Mouse (Mus musculus) CD4-positive, CD25-positive, alpha-beta regulatory T cell, adult 4 months (primary cell): Measurements from ENCODE around the gene Sell. TPM values are rescaled to one million over a fixed set of nuclear protein-coding genes. Genes with fewer than 3 reads are reported as not detected.
"Not testable (repeated sequence)": the region's sequence is repeated elsewhere in the genome, so short reads cannot be mapped to it uniquely, and the experiment has no call there.

Source experiments
- ATAC-seq: one replicate; pipeline ENCODE4 v1.8.0; 2017
- polyA plus RNA-seq, 2 experiments: library from polyadenylated mRNA; unstranded; fragments of 100-300 nt; shearing (Covaris generic); gene quantifications; one replicate each; pipeline ENCODE4 v1.2.1; 2017

The Sell gene
- polyA plus RNA-seq: 100 to 1,000 TPM; 554 to 560 TPM

DNA sequence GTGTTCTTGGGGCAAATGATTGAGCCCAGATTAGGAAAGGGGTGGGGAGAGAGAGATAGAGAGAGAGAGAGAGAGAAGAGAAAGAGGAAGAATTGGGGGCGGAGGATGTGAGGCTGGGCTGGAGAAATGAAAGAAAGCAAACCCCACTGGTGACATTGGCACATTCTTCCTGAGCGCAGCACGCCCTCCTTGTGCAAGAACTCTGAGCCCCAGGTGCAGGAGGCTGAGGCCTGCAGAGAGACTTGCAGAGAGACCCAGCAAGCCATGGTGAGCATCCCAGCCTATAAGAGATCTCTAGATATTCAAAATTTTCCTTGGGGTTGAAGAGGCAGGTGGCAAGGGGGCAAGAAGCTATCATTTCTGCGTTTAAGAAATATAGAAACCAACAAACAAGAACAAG, at the start of gene Sell:
Sell (plus strand) TSS at position 58 of the 400 bp plus-strand sequence.
- peak; percentile 59 for ATAC-seq

DNA sequence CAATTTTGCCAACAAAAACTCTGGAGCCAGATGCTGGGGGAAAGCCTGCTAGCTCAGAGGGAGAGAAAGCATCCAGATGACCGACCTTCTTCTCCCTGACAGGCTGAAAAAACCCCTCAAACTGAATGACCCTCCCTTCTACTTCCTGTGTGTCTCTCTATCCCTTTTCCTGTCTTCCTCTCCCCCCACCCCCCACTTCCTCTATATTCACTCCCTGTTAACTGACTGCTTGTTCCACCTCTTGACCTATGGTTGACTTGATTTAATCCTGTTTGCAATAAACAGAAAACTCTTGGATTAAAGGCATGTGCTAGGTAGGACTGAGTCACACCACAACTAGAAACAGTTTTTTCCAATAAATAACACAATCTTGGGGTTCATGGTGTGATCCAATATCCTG, 47.2 kb upstream of the Sell start:
- no peak for ATAC-seq

DNA sequence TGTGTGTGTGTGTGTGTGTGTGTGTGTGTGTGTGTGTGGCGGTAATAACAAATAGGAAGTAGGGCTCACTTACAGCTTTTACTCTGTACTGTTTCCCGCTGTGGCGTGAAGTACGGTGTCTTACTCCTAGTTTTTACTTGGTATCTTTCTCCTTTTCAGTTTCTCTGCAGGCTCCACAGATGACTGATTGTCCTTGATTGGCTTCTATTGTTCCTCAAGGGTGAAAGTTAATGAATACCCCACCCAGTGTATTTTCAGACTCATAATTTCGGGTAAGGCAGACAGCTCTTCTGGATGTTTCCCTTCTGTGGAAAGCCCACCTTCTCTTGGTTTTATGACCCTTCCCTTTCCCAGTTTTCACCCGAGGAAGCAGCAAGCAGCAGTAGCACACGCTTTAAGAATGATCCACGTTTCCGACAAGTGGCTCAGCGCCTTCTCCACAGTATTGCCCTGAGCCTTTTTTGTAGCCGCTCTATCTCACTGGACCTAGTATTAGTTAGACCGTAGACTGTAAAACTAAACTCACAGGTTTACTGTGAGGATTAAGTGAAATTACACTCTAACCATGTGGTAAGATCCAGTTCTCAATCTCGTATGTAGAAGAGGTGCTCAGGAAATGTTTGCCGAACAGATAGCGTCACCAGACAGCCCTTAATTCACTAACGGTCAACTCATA, 43.4 kb upstream of the Sell start:
- ATAC-seq: no peak

DNA sequence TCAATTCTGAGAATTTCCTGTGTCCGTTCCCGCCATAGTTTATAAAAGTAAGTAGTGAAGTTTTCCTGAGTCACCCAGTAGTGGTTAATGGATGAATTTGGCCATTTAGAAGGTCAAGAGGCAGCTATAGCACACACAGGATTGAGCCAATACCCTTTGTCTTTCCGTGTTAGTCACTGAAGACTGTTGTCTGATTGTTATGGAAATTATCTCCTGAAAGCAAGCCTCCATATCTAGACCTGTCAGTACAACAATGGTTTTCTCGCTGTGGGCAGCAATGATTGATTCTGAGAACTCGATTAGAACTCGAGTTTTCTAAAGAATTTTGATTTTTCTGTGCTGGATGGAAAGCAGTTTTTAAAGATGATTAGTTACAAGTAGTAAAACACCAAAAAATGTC, 42.0 kb upstream of the Sell start:
- no peak for ATAC-seq

DNA sequence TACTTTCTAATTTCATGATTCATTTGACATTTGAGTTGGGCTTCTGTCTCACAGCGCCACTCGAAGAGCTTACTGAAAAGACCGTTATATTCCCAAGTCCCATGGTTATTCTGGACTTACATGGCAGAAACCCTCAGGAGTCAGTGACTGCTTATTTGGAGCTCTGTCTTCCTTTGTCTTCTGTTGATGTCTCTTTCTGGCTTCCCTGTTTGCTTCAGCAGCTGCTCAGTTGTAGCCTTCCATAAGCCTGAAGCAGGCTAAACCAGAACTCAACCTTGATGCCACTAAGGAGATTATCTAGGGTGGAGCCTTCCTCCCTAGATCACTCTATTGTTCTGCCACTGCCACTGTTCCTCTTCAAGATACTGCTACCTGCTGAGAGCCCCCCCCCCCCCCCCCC, 41.0 kb upstream of the Sell start:
- ATAC-seq: not testable (repeated sequence)

DNA sequence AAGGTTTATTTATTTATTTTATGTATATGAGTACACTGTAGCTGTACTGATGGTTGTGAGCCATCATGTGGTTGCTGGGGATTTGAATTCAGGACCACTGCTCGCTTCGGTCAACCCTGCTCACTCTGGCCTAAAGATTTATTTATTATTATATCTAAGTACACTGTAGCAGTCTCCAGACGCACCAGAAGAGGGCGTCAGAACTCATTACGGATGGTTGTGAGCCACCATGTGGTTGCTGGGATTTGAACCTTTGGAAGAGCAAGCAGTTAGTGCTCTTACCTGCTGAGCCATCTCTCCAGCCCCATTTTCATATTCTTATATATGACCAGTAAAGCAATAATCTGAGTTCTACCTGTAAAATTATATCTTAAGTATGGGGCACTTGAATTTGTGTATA, 39.7 kb upstream of the Sell start:
- not testable (repeated sequence) for ATAC-seq

DNA sequence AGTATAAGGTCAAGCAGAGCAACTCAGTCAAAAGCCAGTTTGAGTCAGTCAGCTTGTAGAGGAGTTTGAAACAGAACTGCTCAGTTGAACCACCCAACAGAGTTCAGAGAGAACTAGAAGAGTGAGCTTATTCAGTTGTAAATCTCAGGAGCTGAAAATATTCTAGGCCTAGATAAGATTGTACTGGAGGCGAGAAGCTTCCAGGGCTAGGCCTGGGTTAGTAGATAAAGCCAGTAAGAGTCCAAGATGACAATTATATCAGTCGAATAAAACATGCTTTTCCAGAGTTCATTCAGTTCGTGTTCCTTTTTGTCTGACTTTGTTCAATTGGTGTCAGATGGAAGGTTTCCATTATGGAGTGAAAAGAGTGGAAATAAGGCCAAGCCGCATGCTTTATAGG, 36.1 kb upstream of the Sell start:
- ATAC-seq: no peak

DNA sequence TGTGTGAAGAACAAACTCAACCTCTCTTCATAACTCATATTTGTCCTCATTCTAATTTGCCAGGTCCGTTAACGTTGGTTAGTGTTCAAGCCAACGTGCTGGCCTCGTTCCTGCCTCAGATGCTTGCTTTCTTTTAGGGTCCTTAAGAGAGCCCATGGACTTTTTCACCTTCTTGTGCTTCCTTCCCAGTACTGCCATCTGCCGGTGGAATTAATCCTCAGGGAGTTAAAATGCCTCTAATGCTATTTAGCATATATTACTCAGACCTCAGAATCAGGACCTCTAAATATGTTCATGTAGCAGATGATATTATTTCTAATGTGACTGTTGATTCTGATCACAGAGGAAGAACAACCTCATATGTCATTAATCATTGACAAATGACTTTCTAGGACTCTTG, 34.4 kb upstream of the Sell start:
- no peak for ATAC-seq

DNA sequence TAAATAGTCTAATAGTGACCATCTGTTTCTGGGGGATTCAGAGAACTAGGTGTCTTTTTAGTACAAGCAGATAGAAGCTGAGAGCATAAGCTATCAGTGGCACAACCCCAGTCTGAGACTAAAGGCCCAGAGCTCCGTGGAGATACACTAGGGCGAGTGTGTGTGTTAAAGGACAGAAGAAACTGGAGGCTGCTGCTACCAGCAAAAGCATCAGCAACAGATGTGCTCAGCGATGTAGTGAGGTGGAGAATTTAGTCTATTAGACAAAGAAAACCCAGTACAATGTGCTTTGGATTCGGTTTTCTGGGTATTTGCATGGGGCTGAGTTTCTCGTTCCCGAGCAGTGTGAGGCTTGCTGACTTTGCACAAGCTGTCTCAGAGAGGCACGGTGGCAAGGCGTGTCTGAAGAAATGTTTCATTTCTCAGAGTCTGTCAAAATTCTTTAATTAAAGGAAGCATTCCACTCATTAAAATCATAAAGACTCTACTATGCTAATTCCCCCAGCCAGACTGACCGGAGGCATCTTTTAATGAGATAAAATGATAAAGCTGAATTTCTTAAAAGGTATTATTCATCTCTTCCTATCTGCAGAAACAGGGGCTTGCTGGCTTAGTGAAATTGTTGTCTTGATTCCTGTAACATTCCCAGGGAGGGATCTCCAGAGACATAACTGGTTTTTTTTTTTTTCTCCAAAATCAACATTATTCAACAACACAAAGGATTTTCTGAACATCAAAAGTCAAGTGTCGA, 21.2 kb upstream of the Sell start:
- no peak for ATAC-seq

DNA sequence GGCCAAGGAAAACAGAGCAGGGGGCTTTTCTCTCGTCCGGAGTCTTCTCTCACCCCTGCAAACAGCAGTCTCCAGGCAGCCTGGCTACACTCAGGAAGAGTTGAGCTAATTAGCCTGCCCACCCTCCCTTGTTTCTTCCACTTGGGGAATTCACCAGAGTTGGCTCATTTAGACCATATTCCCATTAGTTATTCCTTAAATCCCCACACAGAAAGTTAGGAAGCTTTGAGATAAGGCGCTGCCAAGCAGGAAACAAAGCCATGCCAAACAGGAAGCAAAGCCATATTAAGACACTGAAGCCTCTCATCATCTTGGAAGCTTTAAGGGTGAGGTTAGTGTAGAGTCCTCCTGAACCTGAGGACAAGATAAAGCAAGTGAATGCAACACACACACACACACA, 18.2 kb upstream of the Sell start:
- ATAC-seq: no peak

DNA sequence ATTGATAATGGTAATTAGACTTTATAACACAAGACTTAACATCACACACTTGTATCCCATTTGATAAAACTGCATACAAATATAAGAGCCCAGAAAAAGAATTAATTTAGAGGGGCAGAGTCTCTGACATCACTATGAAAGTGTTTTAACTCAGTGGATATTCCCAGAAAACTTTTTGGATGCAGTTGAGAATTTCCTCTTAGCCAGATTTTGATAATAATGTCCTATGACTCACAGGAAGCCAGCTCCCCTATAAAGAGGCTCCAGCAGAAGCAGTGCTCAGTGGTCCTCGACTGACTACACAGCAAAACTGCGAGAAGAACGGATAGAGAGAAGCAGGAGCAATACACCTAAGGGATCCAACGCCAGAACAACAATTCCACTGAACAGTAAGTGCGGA, 13.8 kb upstream of the Sell start, which contains the start of gene Sele:
Sele (plus strand) TSS at position 301 of the 400 bp plus-strand sequence.
- no peak for ATAC-seq

DNA sequence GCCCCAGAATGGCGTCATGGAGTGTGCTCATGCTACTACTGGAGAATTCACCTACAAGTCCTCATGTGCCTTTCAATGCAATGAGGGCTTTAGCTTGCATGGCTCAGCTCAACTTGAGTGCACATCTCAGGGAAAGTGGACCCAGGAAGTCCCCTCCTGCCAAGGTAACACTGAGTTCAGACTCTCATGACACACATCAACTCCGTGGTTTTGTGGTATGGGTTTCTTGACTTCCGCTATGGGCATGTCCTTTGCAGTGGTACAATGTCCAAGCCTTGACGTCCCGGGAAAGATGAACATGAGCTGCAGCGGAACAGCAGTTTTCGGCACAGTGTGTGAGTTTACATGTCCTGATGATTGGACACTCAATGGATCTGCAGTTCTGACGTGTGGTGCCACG, 8.2 kb upstream of the Sell start:
- ATAC-seq: no peak

DNA sequence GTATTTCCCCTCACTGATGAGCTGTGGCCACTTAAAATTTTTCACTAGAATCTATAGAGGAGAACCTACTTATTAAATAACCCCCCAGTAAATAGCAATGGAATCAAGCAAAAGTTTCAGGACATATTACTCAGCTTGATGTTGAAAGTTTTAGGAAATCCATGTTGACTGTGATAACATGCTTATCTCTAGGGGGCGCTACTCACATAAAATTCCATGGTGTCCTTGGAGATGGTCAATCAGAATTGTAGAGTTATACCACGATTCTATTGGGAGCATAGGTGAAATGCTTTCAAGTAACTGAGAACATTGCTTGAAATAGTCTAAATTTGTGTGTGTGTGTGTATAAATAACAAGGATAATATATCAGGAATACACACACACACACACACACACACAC, 7.0 kb upstream of the Sell start:
- no peak for ATAC-seq

DNA sequence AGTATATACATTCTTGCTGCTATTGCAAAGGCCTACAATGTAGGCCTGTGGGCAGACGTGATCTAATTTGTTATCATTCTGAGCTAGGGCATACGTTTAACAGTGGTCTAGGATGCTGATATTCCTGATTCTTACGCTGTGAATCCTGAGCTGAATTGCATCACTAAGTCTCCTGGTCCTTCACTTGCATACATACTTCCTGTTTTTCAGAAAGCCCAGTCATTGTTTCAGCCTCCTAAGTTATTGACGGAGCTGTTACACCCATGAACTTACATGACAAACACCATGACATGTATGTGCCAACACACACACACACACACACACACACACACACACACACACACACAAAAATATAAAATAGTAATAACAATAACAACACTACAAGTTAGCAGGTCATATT, 1.7 kb upstream of the Sell start:
- ATAC-seq: no peak

DNA sequence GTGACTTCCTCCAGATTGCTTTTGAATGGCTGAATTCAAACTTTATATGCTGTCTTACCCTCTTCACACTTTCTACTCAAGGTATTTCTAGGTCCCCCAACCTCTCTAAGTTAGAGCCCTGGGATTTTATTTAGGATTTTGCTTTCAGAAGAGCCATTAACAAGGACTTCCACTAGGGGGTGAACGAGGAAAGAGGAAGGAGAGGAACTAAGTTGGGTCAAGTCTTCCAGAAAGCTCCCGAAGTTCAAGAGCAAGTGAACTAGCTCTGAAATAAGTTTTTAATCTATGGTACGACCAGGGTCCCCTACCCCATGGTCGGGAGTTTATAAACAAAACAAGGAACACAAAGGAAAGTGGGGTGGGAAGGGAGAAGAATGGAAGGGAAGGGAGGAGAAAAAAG, 504 bp upstream of the Sell start:
- peak; percentile 25 for ATAC-seq

DNA sequence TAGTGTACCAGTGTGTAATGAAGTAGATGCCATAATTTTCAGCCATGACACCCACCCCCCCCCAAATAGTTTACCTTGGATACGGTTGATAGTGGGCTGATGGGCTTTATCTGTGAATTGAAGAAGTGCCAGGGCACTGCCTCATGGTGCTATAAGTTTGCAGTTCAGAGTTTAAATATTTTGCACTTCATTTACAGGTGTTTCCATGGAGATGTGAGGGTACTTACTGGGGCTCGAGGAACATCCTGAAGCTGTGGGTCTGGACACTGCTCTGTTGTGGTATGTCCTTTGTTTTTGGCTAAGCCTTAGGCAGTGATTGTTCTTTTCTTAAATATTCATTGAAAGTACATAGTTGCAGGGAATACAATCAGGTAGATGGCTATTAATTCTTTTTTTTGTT, 1.1 kb downstream of the Sell start:
- peak; percentile 8 for ATAC-seq

DNA sequence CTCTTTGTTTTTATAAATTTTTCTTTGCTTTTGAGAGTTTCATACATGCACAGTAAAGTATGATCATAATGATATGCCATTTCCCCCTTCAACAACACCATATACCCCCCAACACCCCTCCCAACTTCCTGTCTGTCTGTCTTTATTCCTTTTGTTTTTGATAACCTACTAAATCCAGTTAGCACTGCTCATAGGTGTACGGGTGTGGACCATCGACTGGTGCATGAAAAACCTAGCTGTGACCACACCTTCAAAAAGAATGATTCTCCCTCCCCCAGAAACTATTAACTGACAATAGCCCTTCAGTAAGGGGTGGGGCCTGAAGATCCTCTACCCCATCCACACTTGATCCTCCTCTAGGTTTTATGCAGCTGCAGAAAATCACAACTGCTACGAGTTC, 2.0 kb downstream of the Sell start:
- ATAC-seq: peak; percentile 67

DNA sequence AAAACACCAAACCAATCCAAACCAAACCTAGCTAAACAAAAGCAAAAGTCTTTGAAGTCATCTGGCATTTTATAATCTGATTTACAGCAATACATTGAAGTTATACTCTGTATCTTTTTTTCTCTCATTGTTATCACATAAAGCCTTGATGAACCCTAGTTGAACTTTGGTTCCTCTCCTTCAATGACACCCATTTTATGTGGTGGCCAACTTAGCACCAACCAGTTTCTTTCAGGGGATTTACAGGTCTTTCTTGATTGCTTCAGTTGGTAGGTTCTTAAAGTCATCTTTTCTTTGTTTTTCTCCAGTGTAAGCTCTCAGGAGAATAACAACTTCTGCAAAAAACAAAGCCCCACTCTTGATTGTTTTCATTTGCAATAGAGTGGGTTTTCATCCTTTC, 7.5 kb downstream of the Sell start:
- no peak for ATAC-seq

DNA sequence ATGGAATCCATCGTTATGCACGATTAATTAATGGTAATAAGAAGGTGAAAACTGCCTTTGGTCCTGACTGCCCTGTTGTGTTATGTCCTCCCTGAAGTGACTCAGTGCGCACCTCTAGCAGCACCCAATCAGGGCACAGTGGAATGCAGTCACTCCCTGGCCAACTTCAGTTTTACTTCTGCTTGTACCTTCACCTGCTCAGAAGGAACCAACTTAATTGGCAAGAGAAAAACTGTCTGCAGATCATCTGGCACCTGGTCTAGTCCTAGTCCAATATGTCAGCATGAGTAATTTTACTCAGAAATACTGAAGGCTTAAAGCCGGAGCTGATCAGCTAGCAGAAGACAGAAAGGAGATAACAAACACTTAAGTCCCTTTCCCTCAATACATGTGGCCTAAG, 8.7 kb downstream of the Sell start:
- ATAC-seq: no peak

DNA sequence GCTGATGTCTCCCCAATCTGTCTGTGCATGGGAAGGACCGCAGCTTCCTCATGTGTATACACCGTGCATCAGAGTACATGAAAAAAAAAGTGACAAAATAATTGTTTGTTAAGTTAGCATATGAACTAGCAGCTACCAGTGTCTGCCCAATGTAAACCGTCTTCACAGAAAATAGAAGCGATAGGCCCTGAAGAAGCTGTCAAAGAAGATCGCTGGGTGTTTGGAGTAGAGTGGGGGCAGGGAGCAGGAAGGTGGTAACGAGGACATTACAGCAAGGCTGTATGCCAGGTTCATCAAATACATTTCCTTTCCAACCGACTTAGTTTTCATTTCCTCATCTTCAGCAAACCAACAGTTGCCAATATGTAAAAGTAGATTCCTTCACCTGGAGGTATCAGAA, 9.3 kb downstream of the Sell start:
- ATAC-seq: peak; percentile 29

DNA sequence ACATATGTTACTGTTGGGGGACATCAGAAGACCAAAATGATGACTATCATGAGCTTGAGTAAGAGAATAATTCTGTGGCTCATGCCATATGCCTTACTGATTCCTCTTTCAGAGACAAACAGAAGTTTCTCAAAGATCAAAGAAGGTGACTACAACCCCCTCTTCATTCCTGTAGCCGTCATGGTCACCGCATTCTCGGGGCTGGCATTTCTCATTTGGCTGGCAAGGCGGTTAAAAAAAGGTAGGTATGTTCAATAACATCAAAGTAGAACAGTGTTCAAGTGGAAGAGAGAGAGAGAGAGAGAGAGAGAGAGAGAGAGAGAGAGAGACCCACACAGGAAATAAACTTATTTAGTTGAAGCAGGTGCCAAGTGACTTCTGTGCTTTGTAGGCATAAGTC, 10.2 kb downstream of the Sell start:
- peak; percentile 31 for ATAC-seq

DNA sequence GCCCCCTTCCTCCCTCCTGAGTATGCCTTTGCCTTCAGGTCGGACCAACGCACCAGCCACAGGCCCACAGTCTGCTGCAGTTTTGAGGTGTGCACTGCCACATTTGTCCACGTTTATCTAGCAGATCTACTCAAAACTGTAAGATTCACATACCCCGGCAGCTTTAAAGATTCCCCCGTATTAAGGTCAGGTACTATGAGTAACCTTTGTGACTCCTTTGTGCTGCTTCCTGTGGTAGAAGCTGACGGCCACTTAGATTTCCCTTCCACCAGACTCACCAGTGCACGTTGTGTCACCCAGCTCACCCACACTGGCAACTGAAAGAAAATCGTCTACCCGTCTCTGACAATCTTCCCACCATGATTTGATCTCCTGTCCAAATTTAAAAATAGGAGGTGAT, 11.3 kb downstream of the Sell start:
- ATAC-seq: peak; percentile 16

DNA sequence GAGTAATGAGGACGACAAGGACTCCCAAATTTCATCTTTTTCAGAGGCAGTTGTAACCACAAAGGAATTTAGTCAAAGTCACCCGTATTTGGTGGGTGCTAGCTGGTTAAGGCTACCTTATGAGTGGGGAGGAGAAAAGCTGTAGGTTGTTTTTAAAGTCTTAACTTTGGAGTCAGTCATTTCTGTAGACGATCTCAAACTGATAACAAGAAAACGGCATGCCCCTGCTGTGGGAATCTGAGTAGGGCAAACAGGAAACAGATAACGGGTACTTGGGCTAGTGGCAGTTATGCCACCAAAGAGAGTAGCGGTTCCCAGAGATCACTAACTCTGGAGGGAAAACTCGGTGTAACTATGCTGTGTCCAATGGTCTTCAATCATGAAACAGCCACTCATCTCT, 12.0 kb downstream of the Sell start:
- peak; percentile 9 for ATAC-seq

DNA sequence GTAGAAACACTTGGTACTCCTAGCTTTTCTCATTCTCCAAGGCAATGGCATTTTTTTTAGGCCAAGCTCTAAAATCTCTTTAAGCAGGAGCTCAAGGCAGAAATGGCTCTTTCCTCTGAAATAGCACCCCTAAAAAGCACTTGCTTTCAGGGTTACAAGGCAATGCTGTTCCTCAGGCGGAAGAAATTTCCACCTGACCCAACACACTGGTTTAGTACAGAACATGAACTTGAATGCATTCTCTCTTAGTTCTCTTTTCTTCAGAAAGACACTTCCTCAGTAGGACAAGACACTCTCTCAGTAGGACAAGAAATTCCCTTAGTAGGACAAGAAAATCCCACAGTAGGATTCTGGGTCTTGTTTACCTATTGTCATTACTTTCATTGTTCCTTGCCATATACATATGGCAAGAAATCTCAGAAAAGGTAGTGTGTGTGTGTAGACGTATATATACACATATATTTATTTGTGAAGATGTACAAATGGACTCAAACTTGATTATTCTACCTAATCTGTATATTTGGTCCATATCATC, 12.9 kb downstream of the Sell start:
- no peak for ATAC-seq
